Mouse (Mus musculus) testis, adult 2 months (tissue): ENCODE measurements around the gene Galc. TPM values are rescaled to one million over a fixed set of nuclear protein-coding genes. Genes with fewer than 3 reads are reported as not detected.

Source experiments
- H3K27ac ChIP-seq: fragments of 200-500 bp; 2 replicates; pipeline ENCODE4 v1.5.1; 2012; ENCODE audit warnings: low read depth, low read length; ENCODE audit not compliant: control insufficient read depth, insufficient read depth
- H3K27me3 ChIP-seq: fragments of 200-500 bp; 2 replicates; pipeline ENCODE4 v1.6.1; 2012; ENCODE audit warnings: mild to moderate bottlenecking, low read length, moderate library complexity; ENCODE audit not compliant: control insufficient read depth, insufficient read depth
- H3K36me3 ChIP-seq: fragments of 200-500 bp; 2 replicates; pipeline ENCODE4 v1.6.1; 2012; ENCODE audit warnings: mild to moderate bottlenecking, low read length; ENCODE audit not compliant: control insufficient read depth, insufficient read depth
- H3K4me1 ChIP-seq: fragments of 200-500 bp; 2 replicates; pipeline ENCODE4 v1.6.1; 2012; ENCODE audit warnings: low read length; ENCODE audit not compliant: control insufficient read depth, insufficient read depth
- H3K4me3 ChIP-seq: fragments of 200-500 bp; 2 replicates; pipeline ENCODE4 v1.5.1; 2012; ENCODE audit warnings: low read depth, mild to moderate bottlenecking, low read length, moderate library complexity, mixed read lengths; ENCODE audit not compliant: control insufficient read depth
- CTCF ChIP-seq: fragments of 200-500 bp; IDR thresholded peaks from 2 replicates; pipeline ENCODE4 v1.5.1; 2012; ENCODE audit warnings: low read depth, mild to moderate bottlenecking, inconsistent platforms, low read length, moderate library complexity; ENCODE audit not compliant: control insufficient read depth, insufficient read depth, insufficient replicate concordance
- POLR2A ChIP-seq: fragments of 200-500 bp; IDR thresholded peaks from 2 replicates; pipeline ENCODE4 v1.6.1; 2012; ENCODE audit warnings: low read depth, mild to moderate bottlenecking, inconsistent platforms, low read length, moderate library complexity; ENCODE audit not compliant: control insufficient read depth
- polyA plus RNA-seq: library from polyadenylated mRNA; depleted of rRNA; stranded (reverse); fragments of >200 nt; gene quantifications from 2 replicates; pipeline ENCODE4 v1.2.3, GENCODE M21; 2012

Gene Galc
- polyA plus RNA-seq, 1 experiment: 38.2 TPM

DNA sequence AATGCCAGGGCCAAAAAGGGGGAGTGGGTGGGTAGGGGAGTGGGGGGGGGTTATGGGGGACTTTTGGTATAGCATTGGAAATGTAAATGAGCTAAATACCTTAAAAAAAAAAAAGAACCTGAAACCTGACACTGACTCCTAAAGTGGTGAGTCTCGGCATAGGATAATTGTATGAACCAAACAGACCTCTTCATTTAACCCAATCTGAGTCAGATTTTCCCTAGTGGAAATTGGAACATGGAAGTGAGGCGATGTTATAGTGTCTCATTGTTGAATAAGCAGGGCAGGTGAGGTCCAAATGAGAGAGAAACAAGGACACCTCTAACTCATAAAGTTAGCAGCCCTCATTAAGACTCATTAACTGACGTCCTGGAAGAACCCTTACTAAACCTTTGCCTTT is 25.2 kb upstream of the Galc start:
- no peak overlapping the region for H3K4me3 ChIP-seq
- H3K36me3 ChIP-seq: no peaks in the 10 kb centered on the region
- no peak overlapping the region for H3K27ac ChIP-seq
- no peaks in the 10 kb centered on the region for H3K4me1 ChIP-seq
- H3K27me3 ChIP-seq: no peaks in the 10 kb centered on the region
- TF ChIP-seq CTCF: no peak
- TF ChIP-seq POLR2A: no peak

DNA sequence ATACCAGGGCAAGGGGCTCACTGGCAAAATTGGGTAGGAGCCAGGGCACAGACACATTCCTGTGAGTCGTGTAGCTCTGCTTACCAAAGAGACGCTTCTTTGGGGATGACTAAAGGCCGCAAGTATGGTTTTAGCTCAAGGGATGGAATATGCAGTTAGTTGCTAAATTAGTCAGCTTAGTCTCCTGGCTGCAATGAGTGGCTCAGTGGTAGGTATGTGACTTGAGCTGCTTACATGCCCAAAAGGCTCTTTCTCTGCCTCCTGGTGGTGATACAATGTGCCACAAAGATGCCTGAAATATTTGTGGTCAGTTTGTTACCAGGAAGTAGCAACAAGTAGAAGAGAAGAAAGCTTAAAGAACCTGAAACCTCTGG is 24.2 kb upstream of the Galc start:
- Histone ChIP-seq H3K27me3 (no peaks in the 10 kb centered on the region), H3K4me3 (no peak overlapping the region), H3K27ac (no peak overlapping the region), H3K36me3 (no peaks in the 10 kb centered on the region), H3K4me1 (no peaks in the 10 kb centered on the region)
- no peak for TF ChIP-seq POLR2A
- TF ChIP-seq CTCF: no peak

DNA sequence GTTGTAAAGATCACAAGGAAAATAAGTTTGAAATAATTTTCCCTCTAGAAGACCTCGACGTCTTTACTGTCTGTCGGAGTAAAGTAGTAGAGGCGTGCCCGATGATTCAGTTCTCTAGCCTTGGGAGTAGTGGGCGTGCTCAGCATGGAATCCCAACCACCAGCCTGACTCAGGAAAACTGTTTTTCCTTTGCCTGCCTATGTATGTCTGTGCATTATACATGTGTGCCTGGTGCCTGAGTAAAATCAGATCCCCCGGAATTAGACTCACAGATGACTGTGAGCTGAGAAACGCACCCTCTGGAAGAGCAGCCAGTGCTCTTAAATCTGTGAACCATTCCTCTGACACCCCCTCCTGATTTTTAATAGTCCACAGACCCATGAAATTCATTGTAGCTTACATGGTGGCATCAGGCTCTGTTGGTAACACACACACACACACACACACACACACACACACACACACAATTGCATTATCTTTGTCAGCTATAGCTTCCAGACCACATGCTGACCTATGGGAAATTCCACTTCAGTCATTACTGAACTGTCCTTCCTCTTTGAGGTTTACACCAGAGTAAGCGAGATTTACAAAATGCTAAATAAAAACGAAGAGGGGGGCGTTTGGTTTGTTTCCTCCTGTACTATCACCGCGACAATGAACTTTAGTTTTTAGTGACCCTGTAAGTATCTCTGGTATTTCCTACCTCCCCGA is 23.7 kb upstream of the Galc start:
- Histone ChIP-seq H3K27me3 (no peaks in the 10 kb centered on the region), H3K4me1 (no peaks in the 10 kb centered on the region), H3K4me3 (no peak overlapping the region), H3K27ac (no peak overlapping the region), H3K36me3 (no peaks in the 10 kb centered on the region)
- no peak for TF ChIP-seq CTCF
- TF ChIP-seq POLR2A: no peak

DNA sequence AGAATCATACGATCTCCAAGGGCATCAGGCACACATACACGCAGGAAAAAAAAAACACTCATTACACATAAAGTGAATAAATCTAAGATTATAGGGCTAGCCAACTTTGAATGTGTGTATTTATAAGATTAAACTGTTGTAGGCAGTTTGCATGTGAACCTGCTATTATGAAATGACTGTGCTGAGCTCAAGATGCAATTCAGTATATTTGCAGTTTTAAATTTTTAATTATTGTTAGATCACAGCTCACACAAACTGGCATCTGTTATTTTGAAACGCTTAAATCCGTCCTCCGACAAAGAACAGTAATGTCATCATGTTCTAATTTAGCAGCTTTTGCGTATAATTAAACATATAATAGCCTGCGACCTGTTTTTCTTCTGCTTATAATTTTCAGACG is 21.7 kb upstream of the Galc start:
- Histone ChIP-seq H3K4me3 (no peak overlapping the region), H3K27ac (no peak overlapping the region), H3K4me1 (no peaks in the 10 kb centered on the region), H3K27me3 (no peaks in the 10 kb centered on the region), H3K36me3 (no peaks in the 10 kb centered on the region)
- TF ChIP-seq CTCF (no peak), POLR2A (no peak)

DNA sequence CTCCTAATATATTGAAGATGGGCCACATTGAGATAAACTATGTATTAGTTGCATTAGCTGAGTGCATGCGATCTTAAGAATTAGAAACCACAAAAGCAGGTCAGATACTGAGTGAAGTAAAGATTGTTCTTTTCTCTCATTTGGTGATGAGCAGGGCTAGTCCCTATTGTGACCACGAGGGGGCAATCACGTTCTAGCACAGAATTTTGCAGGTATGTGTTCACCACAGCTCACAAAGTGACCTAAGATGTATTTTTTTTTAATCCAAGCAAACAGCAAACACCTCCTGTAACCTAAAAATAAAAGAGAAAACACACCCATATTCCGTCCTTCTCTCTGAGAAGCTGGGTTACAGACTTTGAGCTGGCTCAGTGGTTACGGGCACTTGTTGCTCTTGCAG is 21.3 kb upstream of the Galc start:
- H3K27me3 ChIP-seq: no peaks in the 10 kb centered on the region
- H3K36me3 ChIP-seq: no peaks in the 10 kb centered on the region
- H3K4me1 ChIP-seq: no peaks in the 10 kb centered on the region
- H3K27ac ChIP-seq: no peak overlapping the region
- H3K4me3 ChIP-seq: no peak overlapping the region
- TF ChIP-seq CTCF (no peak), POLR2A (no peak)

DNA sequence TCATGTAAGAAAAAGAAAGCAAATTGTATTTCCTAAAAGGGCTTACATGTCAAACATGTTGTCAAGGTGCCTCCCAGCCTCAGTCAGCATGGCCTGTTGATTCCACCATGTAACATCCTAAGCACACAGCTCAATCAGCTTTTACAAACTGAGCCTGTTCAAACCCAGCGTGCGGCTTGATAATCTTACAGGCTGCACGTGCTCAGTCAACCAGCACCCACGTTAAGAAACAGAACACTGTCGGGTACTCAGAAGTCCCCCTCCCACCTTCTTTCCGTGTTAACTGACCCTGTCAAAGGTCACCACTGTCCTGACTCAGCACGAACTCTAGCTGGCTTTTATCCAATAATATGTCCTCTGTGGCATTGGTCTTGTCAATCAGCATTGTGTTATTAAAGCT is 13.2 kb upstream of the Galc start:
- no peak overlapping the region for H3K4me3 ChIP-seq
- no peaks in the 10 kb centered on the region for H3K4me1 ChIP-seq
- no peaks in the 10 kb centered on the region for H3K27me3 ChIP-seq
- no peaks in the 10 kb centered on the region for H3K36me3 ChIP-seq
- H3K27ac ChIP-seq: no peak overlapping the region
- no peak for TF ChIP-seq CTCF
- no peak for TF ChIP-seq POLR2A

DNA sequence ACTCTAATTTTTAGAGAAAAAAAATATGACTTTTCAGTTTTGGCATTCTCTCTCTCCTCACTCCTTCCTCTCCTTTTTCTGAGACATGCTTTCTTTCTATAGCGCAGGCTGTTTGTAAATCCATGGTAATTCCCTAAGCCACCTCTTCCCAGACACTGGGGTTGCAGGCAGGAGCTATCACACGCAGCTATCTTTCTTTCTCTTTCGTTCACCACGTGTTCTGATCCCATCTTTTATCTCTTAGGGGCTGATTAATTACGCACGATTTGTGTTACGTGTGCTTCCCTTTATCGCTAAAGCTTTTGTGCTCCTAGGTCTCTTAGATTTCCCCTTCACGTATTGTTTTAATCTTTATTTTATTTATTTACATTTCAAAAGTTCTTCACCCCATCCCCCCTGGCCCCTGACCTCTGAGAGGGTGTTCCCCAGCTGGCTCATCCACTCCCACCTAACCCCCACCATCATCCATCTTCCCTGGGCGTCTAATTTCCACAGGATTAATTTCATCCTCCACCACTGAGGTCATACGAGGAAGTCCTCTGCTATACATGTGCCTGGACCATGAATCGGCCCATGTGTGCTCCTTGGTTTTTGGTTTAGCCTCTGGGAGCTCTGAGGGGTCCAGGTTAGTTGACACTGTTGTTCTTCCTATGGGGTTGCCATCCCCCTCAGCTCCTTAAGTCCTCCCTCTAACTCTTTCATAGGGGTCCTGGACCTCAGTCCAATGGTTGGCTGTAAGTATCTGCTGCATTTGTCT is 11.7 kb upstream of the Galc start:
- no peaks in the 10 kb centered on the region for H3K27me3 ChIP-seq
- H3K4me3 ChIP-seq: no peak overlapping the region
- no peak overlapping the region for H3K27ac ChIP-seq
- TF ChIP-seq CTCF (no peak), POLR2A (no peak)
- no peaks in the 10 kb centered on the region for H3K4me1 ChIP-seq
- no peaks in the 10 kb centered on the region for H3K36me3 ChIP-seq
